Mouse (Mus musculus): ENCODE data around the gene Allc. TPM values are rescaled to one million over a fixed set of nuclear protein-coding genes. Genes with fewer than 3 reads are reported as not detected.

Gene Allc
- polyA plus RNA-seq (2016; fragmentation: Nextera tagmentation; extraction: Ambion mirVana) = not detected in 2 replicates

- Histone ChIP-seq H3K36me3 (no peaks in the 10 kb centered on the region), H3K27me3 (replicated peaks) (0 out of 2 replicates have a peak, but pooled peaks cover 4% of the 10 kb centered on the region), H3K4me3 (no peak within 1 kb of the TSS), H3K9me3 (replicated peaks) (no peaks in the 10 kb centered on the region), H3K27ac (ENCODE audit: poor library complexity, severe bottlenecking) (no peak within 1 kb of the TSS), H3K4me2 (no peak within 1 kb of the TSS), H3K4me1 (replicated peaks) (no peaks in the 10 kb centered on the region), H3K9ac (no peak within 1 kb of the TSS)
- ATAC-seq (ENCODE audit: insufficient number of reproducible peaks, low FRiP score) = no peak
- 80% methylated on average over 8 of the region's 8 CpGs for WGBS
These were observed at the start of gene Allc for GRCm38 (mm10) chr12:28582423-28582822. Gene Allc (minus strand): TSS chr12:28582523.

GRCm38 (mm10) chr12:28628436-28628835 lies 46.1 kb upstream of the Allc start:
- Histone ChIP-seq H3K36me3 (peaks cover 56% of the 10 kb centered on the region), H3K27me3 (replicated peaks) (no peaks in the 10 kb centered on the region), H3K4me3 (no peak overlapping the region), H3K4me2 (no peak overlapping the region), H3K4me1 (replicated peaks) (peaks cover 10% of the 10 kb centered on the region), H3K9me3 (replicated peaks) (no peaks in the 10 kb centered on the region), H3K27ac (ENCODE audit: poor library complexity, severe bottlenecking) (no peak overlapping the region), H3K9ac (no peak overlapping the region)
- no peak for ATAC-seq (ENCODE audit: insufficient number of reproducible peaks, low FRiP score)
- 88% methylated on average over 2 of the region's 2 CpGs for WGBS

DNA sequence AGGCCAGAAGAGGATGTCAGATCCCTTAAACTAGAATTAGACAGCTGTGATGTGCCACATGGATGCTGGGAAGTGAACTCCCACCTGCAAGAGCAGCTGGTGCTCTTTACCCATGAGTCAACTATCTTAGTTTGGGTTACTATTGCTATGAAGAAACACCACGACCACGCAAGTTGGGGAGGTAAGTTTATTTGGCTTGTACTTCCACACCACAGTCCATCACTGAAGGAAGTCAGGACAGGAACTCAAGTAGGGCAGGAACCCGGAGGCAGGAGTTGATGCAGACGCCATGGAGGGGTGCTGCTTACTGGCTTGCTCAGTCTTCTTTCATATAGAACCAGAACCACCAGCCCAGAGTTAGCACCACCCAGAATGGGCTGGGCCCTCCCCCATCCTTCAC lies 44.8 kb upstream of the Allc start:
- ATAC-seq (ENCODE audit: insufficient number of reproducible peaks, low FRiP score) = no peak
- Histone ChIP-seq H3K9ac (no peak overlapping the region), H3K4me1 (replicated peaks) (peaks cover 16% of the 10 kb centered on the region), H3K4me3 (no peak overlapping the region), H3K4me2 (no peak overlapping the region), H3K27me3 (replicated peaks) (no peaks in the 10 kb centered on the region), H3K36me3 (peaks cover 42% of the 10 kb centered on the region), H3K9me3 (replicated peaks) (no peaks in the 10 kb centered on the region), H3K27ac (ENCODE audit: poor library complexity, severe bottlenecking) (no peak overlapping the region)
- whole genome bisulfite sequencing = 61% methylated on average over 4 of the region's 4 CpGs

GRCm38 (mm10) chr12:28625407-28625806 lies 43.1 kb upstream of the Allc start:
- Histone ChIP-seq H3K4me2 (no peak overlapping the region), H3K4me3 (no peak overlapping the region), H3K27ac (ENCODE audit: poor library complexity, severe bottlenecking) (no peak overlapping the region), H3K9ac (no peak overlapping the region), H3K27me3 (replicated peaks) (no peaks in the 10 kb centered on the region), H3K9me3 (replicated peaks) (no peaks in the 10 kb centered on the region), H3K4me1 (replicated peaks) (peaks cover 26% of the 10 kb centered on the region), H3K36me3 (peaks cover 26% of the 10 kb centered on the region)
- 61% methylated on average over 7 of the region's 7 CpGs for WGBS
- ATAC-seq (ENCODE audit: insufficient number of reproducible peaks, low FRiP score) = no peak

DNA sequence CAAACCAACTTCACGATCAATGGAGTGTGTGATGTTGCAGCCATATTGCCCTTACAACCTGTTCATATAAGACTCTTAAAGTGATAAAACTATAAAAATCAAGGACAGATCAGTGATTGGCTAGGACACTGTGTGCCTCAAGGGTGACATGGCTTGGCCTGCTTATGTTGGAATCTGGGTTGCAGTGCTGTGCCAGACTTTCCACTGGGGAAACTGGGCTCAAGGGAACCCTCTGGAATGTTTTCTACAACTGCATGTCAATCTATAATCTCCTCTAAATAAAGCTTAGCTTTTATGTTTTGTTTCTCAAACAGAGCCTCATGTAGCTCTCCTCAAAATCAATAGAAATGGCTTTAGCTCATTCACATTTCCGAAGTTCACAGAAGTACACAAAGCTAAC lies 41.9 kb upstream of the Allc start:
- Histone ChIP-seq H3K36me3 (peaks cover 14% of the 10 kb centered on the region), H3K9ac (no peak overlapping the region), H3K27me3 (replicated peaks) (no peaks in the 10 kb centered on the region), H3K4me1 (replicated peaks) (peaks cover 26% of the 10 kb centered on the region), H3K27ac (ENCODE audit: poor library complexity, severe bottlenecking) (0 out of 2 replicates have a peak overlapping the region, but pooled peaks have one; percentile 75), H3K9me3 (replicated peaks) (no peaks in the 10 kb centered on the region), H3K4me3 (no peak overlapping the region), H3K4me2 (no peak overlapping the region)
- 82% methylated on average over 2 of the region's 2 CpGs for WGBS
- ATAC-seq (ENCODE audit: insufficient number of reproducible peaks, low FRiP score) = no peak

- H3K4me1 ChIP-seq (replicated peaks) = peaks cover 26% of the 10 kb centered on the region
- H3K4me2 ChIP-seq = peak within 1 kb of the TSS; percentile 56
- H3K27me3 ChIP-seq (replicated peaks) = no peaks in the 10 kb centered on the region
- peak within 1 kb of the TSS; percentile 75 for H3K27ac ChIP-seq (ENCODE audit: poor library complexity, severe bottlenecking)
- H3K9me3 ChIP-seq (replicated peaks) = no peaks in the 10 kb centered on the region
- H3K4me3 ChIP-seq = no peak within 1 kb of the TSS
- H3K36me3 ChIP-seq = peaks cover 4% of the 10 kb centered on the region
- ATAC-seq (ENCODE audit: insufficient number of reproducible peaks, low FRiP score) = peak; percentile 62; the same call in 1 of the 2 replicates
- H3K9ac ChIP-seq = 0 out of 2 replicates have a peak within 1 kb of the TSS, but pooled peaks have one; percentile 10
- 15% methylated on average over 5 of the region's 5 CpGs for WGBS
These were observed 40.9 kb upstream of the Allc start, which contains the start of gene Colec11 for GRCm38 (mm10) chr12:28623195-28623594. Gene Colec11 (minus strand): TSS chr12:28623377.

GRCm38 (mm10) chr12:28622641-28623040 lies 40.3 kb upstream of the Allc start:
- Histone ChIP-seq H3K4me1 (replicated peaks) (peaks cover 26% of the 10 kb centered on the region), H3K9ac (no peak overlapping the region), H3K4me2 (peak overlapping the region; percentile 56), H3K36me3 (no peaks in the 10 kb centered on the region), H3K4me3 (no peak overlapping the region), H3K27me3 (replicated peaks) (no peaks in the 10 kb centered on the region), H3K27ac (ENCODE audit: poor library complexity, severe bottlenecking) (peak overlapping the region; percentile 39), H3K9me3 (replicated peaks) (no peaks in the 10 kb centered on the region)
- ATAC-seq (ENCODE audit: insufficient number of reproducible peaks, low FRiP score) = no peak
- WGBS = 45% methylated on average over 1 of the region's 1 CpGs

- peaks cover 26% of the 10 kb centered on the region for H3K4me1 ChIP-seq (replicated peaks)
- H3K27me3 ChIP-seq (replicated peaks) = no peaks in the 10 kb centered on the region
- no peaks in the 10 kb centered on the region for H3K9me3 ChIP-seq (replicated peaks)
- no peak for ATAC-seq (ENCODE audit: insufficient number of reproducible peaks, low FRiP score)
- H3K4me2 ChIP-seq = peak overlapping the region; percentile 56
- no peak overlapping the region for H3K4me3 ChIP-seq
- peak overlapping the region; percentile 39 for H3K27ac ChIP-seq (ENCODE audit: poor library complexity, severe bottlenecking)
- no peak overlapping the region for H3K9ac ChIP-seq
- 21% methylated on average over 5 of the region's 5 CpGs for WGBS
- H3K36me3 ChIP-seq = no peaks in the 10 kb centered on the region
These were observed 39.8 kb upstream of the Allc start for GRCm38 (mm10) chr12:28622167-28622532.

DNA sequence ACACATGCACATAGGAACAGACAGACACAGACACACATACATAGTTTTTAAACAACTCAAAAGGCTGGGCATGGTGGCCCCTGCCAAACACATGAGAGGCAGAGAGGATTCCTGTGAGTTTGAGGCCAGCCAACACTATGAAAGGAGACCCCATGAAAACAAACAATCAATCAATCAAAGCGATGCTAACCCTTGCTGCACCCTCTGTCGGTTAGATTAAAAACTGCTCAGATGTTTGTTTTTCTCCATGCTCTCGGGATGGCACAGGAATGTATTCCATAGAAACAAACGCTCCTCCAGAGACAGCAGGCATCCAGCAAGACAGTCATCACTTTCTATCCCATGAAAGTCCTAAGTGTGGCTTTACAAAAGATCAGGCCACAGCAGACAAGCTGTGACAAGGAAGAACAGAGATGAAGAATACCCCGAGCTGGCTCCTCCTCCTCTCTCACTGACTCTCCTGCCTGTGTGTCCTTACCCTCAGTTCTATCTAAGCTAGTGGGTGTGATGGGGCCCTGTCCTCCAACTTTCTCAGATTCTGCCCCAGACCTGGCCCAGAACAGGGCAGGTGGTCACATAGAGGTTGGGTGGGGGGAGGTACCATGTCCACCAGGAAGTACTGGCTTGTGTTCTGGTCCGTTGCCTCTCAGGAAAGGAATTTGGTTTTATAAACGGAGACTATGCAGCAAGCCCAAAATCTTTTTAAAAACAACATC lies 39.3 kb upstream of the Allc start:
- H3K4me2 ChIP-seq = peak overlapping the region; percentile 56
- no peak overlapping the region for H3K4me3 ChIP-seq
- H3K27me3 ChIP-seq (replicated peaks) = no peaks in the 10 kb centered on the region
- H3K9me3 ChIP-seq (replicated peaks) = no peaks in the 10 kb centered on the region
- no peak overlapping the region for H3K9ac ChIP-seq
- 5% methylated on average over 7 of the region's 7 CpGs for WGBS
- H3K36me3 ChIP-seq = no peaks in the 10 kb centered on the region
- ATAC-seq (ENCODE audit: insufficient number of reproducible peaks, low FRiP score) = 0 out of 2 replicates have a peak, but pooled peaks have one; percentile 36
- peaks cover 26% of the 10 kb centered on the region for H3K4me1 ChIP-seq (replicated peaks)
- H3K27ac ChIP-seq (ENCODE audit: poor library complexity, severe bottlenecking) = peak overlapping the region; percentile 39; the same call in 1 of the 2 replicates

GRCm38 (mm10) chr12:28617297-28617696 lies 35.0 kb upstream of the Allc start:
- H3K4me3 ChIP-seq = no peak overlapping the region
- no peaks in the 10 kb centered on the region for H3K36me3 ChIP-seq
- 54% methylated on average over 4 of the region's 4 CpGs for WGBS
- H3K4me2 ChIP-seq = no peak overlapping the region
- H3K27ac ChIP-seq (ENCODE audit: poor library complexity, severe bottlenecking) = no peak overlapping the region
- no peak for ATAC-seq (ENCODE audit: insufficient number of reproducible peaks, low FRiP score)
- H3K27me3 ChIP-seq (replicated peaks) = no peaks in the 10 kb centered on the region
- H3K4me1 ChIP-seq (replicated peaks) = peaks cover 12% of the 10 kb centered on the region
- no peaks in the 10 kb centered on the region for H3K9me3 ChIP-seq (replicated peaks)
- no peak overlapping the region for H3K9ac ChIP-seq

DNA sequence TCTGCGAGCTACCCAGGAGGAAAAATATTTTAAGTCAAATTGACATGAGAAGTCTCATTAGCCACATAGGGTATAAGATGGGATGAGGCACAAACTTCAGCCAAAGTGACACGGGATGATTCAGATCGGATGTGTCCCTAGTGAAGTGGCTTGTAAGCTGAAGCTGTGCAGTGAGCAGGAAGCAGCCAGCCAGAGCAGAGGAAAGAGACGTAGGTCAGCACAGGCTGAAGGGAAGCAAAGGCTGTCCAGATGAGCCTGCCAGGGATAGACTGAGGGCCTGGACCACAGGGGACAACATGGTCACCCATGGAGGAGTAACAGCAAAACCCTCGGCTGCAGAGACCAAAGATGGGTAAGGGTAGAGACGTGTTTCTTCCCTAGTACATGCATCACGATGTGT lies 32.1 kb upstream of the Allc start:
- WGBS = 66% methylated on average over 7 of the region's 7 CpGs
- no peak overlapping the region for H3K27ac ChIP-seq (ENCODE audit: poor library complexity, severe bottlenecking)
- H3K4me2 ChIP-seq = no peak overlapping the region
- H3K9ac ChIP-seq = no peak overlapping the region
- H3K9me3 ChIP-seq (replicated peaks) = no peaks in the 10 kb centered on the region
- H3K4me1 ChIP-seq (replicated peaks) = no peaks in the 10 kb centered on the region
- H3K4me3 ChIP-seq = no peak overlapping the region
- H3K27me3 ChIP-seq (replicated peaks) = no peaks in the 10 kb centered on the region
- no peak for ATAC-seq (ENCODE audit: insufficient number of reproducible peaks, low FRiP score)
- no peaks in the 10 kb centered on the region for H3K36me3 ChIP-seq
